Mouse (Mus musculus) CH12.LX (cell line): ENCODE measurements around the gene Dtymk. TPM values are rescaled to one million over a fixed set of nuclear protein-coding genes. Genes with fewer than 3 reads are reported as not detected.

Experiments used
- DNase-seq: peaks from one replicate; pipeline ENCODE4 v3.0.0-alpha.2; 2013; ENCODE audit errors: extremely low read depth
- H3K27ac ChIP-seq: 2 replicates; pipeline ENCODE4 v1.5.1; 2012; ENCODE audit warnings: low read depth, mild to moderate bottlenecking, control low read depth, moderate library complexity; ENCODE audit not compliant: insufficient read depth
- H3K27me3 ChIP-seq: replicated peaks from 2 replicates; pipeline ENCODE3; 2012; ENCODE audit warnings: inconsistent platforms
- H3K36me3 ChIP-seq, 2 experiments: replicated peaks in 1 of 2; 2 replicates each; pipeline versions ENCODE3 to v1.6.1; 2012; ENCODE audit warnings: inconsistent platforms in 1 of 2, low read length in 1 of 2, mild to moderate bottlenecking in 1 of 2, mixed read lengths in 1 of 2, moderate library complexity in 1 of 2; ENCODE audit not compliant: control insufficient read depth in 1 of 2, insufficient read depth in 1 of 2
- H3K4me1 ChIP-seq, 2 experiments: 2 replicates each; pipeline ENCODE4 v1.6.1; 2012; ENCODE audit warnings: inconsistent platforms in 1 of 2, moderate library complexity in 1 of 2; ENCODE audit not compliant: insufficient read depth in 2 of 2, control insufficient read depth in 1 of 2
- H3K4me2 ChIP-seq: 2 replicates; pipeline ENCODE4 v1.6.1; 2012; ENCODE audit warnings: low read depth, mild to moderate bottlenecking, control low read depth; ENCODE audit not compliant: poor library complexity, insufficient read depth, severe bottlenecking
- H3K4me3 ChIP-seq, 3 experiments: fragments of 150-350 bp in 1 of 3; sonication (generic) in 1 of 3; replicated peaks in 1 of 3; 2 replicates each; pipeline versions ENCODE3 to v1.5.1; 2011 to 2012; ENCODE audit warnings: low read depth in 2 of 3, low read length in 2 of 3, mild to moderate bottlenecking in 2 of 3, moderate library complexity in 2 of 3, control low read depth in 1 of 3, improper control_type of control experiment in 1 of 3, inconsistent platforms in 1 of 3, mixed read lengths in 1 of 3; ENCODE audit not compliant: poor library complexity in 1 of 3
- H3K79me2 ChIP-seq: replicated peaks from 2 replicates; pipeline ENCODE4 v1.6.1; 2012; ENCODE audit warnings: mild to moderate bottlenecking, moderate library complexity; ENCODE audit not compliant: control insufficient read depth, poor library complexity, insufficient read depth, severe bottlenecking; ENCODE audit errors: extremely low read depth
- H3K9ac ChIP-seq: 2 replicates; pipeline ENCODE4 v1.6.1; 2012; ENCODE audit warnings: low read depth, mild to moderate bottlenecking, control low read depth, moderate library complexity; ENCODE audit not compliant: insufficient read depth
- H3K9me3 ChIP-seq: replicated peaks from 2 replicates; pipeline ENCODE3; 2012; ENCODE audit warnings: low read length, inconsistent platforms, mixed read lengths
- BHLHE40 ChIP-seq: IDR thresholded peaks from 2 replicates; pipeline ENCODE4 v1.6.1; 2011; ENCODE audit warnings: mild to moderate bottlenecking, low read depth, low read length, improper control_type of control experiment
- CHD1 ChIP-seq: IDR thresholded peaks from 2 replicates; pipeline ENCODE4 v1.6.1; 2012; ENCODE audit warnings: low read depth, low read length, improper control_type of control experiment, inconsistent platforms
- CHD2 ChIP-seq: IDR thresholded peaks from 2 replicates; pipeline ENCODE4 v1.6.1; 2011; ENCODE audit warnings: low read length, improper control_type of control experiment
- CTCF ChIP-seq, 2 experiments: IDR thresholded peaks in 1 of 2; conservative IDR thresholded peaks in 1 of 2; 2 replicates each; pipeline ENCODE4 v1.5.1; 2011 to 2012; ENCODE audit warnings: low read depth in 2 of 2, low read length in 2 of 2, improper control_type of control experiment in 1 of 2, inconsistent platforms in 1 of 2, mild to moderate bottlenecking in 1 of 2, moderate library complexity in 1 of 2
- E2F4 ChIP-seq: IDR thresholded peaks from 2 replicates; pipeline ENCODE4 v1.6.1; 2011; ENCODE audit warnings: low read depth, low read length, improper control_type of control experiment; ENCODE audit not compliant: insufficient replicate concordance
- ELF1 ChIP-seq: IDR thresholded peaks from 2 replicates; pipeline ENCODE4 v1.6.1; 2014; ENCODE audit warnings: low read depth, mild to moderate bottlenecking, inconsistent platforms, low read length, improper control_type of control experiment
- EP300 ChIP-seq: IDR thresholded peaks from 2 replicates; pipeline ENCODE4 v1.6.1; 2011; ENCODE audit warnings: low read length, improper control_type of control experiment
- ETS1 ChIP-seq: conservative IDR thresholded peaks from 2 replicates; pipeline ENCODE4 v1.6.1; 2012; ENCODE audit warnings: low read depth, mild to moderate bottlenecking, inconsistent platforms, low read length, improper control_type of control experiment, moderate library complexity
- GABPA ChIP-seq: IDR thresholded peaks from 2 replicates; pipeline ENCODE4 v1.6.1; 2012; ENCODE audit warnings: low read depth, low read length, improper control_type of control experiment, inconsistent platforms; ENCODE audit not compliant: insufficient replicate concordance
- HCFC1 ChIP-seq: IDR thresholded peaks from 2 replicates; pipeline ENCODE4 v1.6.1; 2012; ENCODE audit warnings: low read depth, mild to moderate bottlenecking, inconsistent platforms, low read length, improper control_type of control experiment
- IRF4 ChIP-seq: IDR thresholded peaks from 2 replicates; pipeline ENCODE4 v1.6.1; 2014; ENCODE audit warnings: low read depth, mild to moderate bottlenecking, inconsistent platforms, low read length, improper control_type of control experiment
- JUN ChIP-seq: IDR thresholded peaks from 2 replicates; pipeline ENCODE4 v1.6.1; 2011; ENCODE audit warnings: low read depth, mild to moderate bottlenecking, low read length, improper control_type of control experiment, moderate library complexity; ENCODE audit not compliant: insufficient read depth
- JUND ChIP-seq: conservative IDR thresholded peaks from 2 replicates; pipeline ENCODE4 v1.6.1; 2011; ENCODE audit warnings: low read depth, low read length, improper control_type of control experiment
- KAT2A ChIP-seq: IDR thresholded peaks from 2 replicates; pipeline ENCODE4 v1.6.1; 2012; ENCODE audit warnings: low read length, improper control_type of control experiment, inconsistent platforms; ENCODE audit not compliant: insufficient replicate concordance
- MAFK ChIP-seq: IDR thresholded peaks from 2 replicates; pipeline ENCODE4 v1.6.1; 2011; ENCODE audit warnings: low read length, improper control_type of control experiment; ENCODE audit not compliant: insufficient replicate concordance
- MAX ChIP-seq: IDR thresholded peaks from 2 replicates; pipeline ENCODE4 v1.6.1; 2011; ENCODE audit warnings: low read length, improper control_type of control experiment
- MAZ ChIP-seq: IDR thresholded peaks from 2 replicates; pipeline ENCODE4 v1.6.1; 2012; ENCODE audit warnings: low read depth, mild to moderate bottlenecking, inconsistent platforms, low read length, improper control_type of control experiment, moderate library complexity
- MEF2A ChIP-seq: IDR thresholded peaks from 2 replicates; pipeline ENCODE4 v1.6.1; 2014; ENCODE audit warnings: low read depth, mild to moderate bottlenecking, inconsistent platforms, low read length, improper control_type of control experiment, borderline replicate concordance
- MXI1 ChIP-seq: IDR thresholded peaks from 2 replicates; pipeline ENCODE4 v1.6.1; 2011; ENCODE audit warnings: mild to moderate bottlenecking, low read depth, low read length, improper control_type of control experiment
- MYC ChIP-seq: IDR thresholded peaks from 2 replicates; pipeline ENCODE4 v1.6.1; 2011; ENCODE audit warnings: low read depth, mild to moderate bottlenecking, improper control_type of control experiment, low read length
- NELFE ChIP-seq: IDR thresholded peaks from 2 replicates; pipeline ENCODE4 v1.6.1; 2011; ENCODE audit warnings: low read depth, low read length, improper control_type of control experiment
- NRF1 ChIP-seq: IDR thresholded peaks from 2 replicates; pipeline ENCODE4 v1.6.1; 2014; ENCODE audit warnings: low read depth, mild to moderate bottlenecking, inconsistent platforms, low read length, improper control_type of control experiment, moderate library complexity
- PAX5 ChIP-seq: IDR thresholded peaks from 2 replicates; pipeline ENCODE4 v1.6.1; 2012; ENCODE audit warnings: low read length, inconsistent platforms, mixed read lengths
- POLR2A ChIP-seq: IDR thresholded peaks from 2 replicates; pipeline ENCODE4 v1.6.1; 2011; ENCODE audit warnings: low read depth, mild to moderate bottlenecking, improper control_type of control experiment, low read length
- POLR2AphosphoS2 ChIP-seq: IDR thresholded peaks from 2 replicates; pipeline ENCODE4 v1.6.1; 2011; ENCODE audit warnings: low read depth, low read length, improper control_type of control experiment
- RAD21 ChIP-seq: IDR thresholded peaks from 2 replicates; pipeline ENCODE4 v1.6.1; 2011; ENCODE audit warnings: low read depth, mild to moderate bottlenecking, low read length, improper control_type of control experiment, moderate library complexity
- RCOR1 ChIP-seq: conservative IDR thresholded peaks from 2 replicates; pipeline ENCODE4 v1.6.1; 2012; ENCODE audit warnings: low read depth, mild to moderate bottlenecking, inconsistent platforms, low read length, improper control_type of control experiment
- SIN3A ChIP-seq: IDR thresholded peaks from 2 replicates; pipeline ENCODE4 v1.6.1; 2012; ENCODE audit warnings: low read length, improper control_type of control experiment, inconsistent platforms
- SMC3 ChIP-seq: IDR thresholded peaks from 2 replicates; pipeline ENCODE4 v1.6.1; 2011; ENCODE audit warnings: low read depth, low read length, improper control_type of control experiment
- TBP ChIP-seq: conservative IDR thresholded peaks from 2 replicates; pipeline ENCODE4 v1.6.1; 2011; ENCODE audit warnings: low read depth, low read length, improper control_type of control experiment
- TCF12 ChIP-seq: IDR thresholded peaks from 2 replicates; pipeline ENCODE4 v1.6.1; 2014; ENCODE audit warnings: low read depth, mild to moderate bottlenecking, inconsistent platforms, low read length, improper control_type of control experiment
- UBTF ChIP-seq: IDR thresholded peaks from 2 replicates; pipeline ENCODE4 v1.6.1; 2012; ENCODE audit warnings: low read depth, mild to moderate bottlenecking, inconsistent platforms, low read length, improper control_type of control experiment, moderate library complexity
- USF1 ChIP-seq: IDR thresholded peaks from 2 replicates; pipeline ENCODE4 v1.6.1; 2014; ENCODE audit warnings: low read depth, mild to moderate bottlenecking, inconsistent platforms, low read length, improper control_type of control experiment
- USF2 ChIP-seq: conservative IDR thresholded peaks from 2 replicates; pipeline ENCODE4 v1.6.1; 2011; ENCODE audit warnings: low read depth, low read length, improper control_type of control experiment
- ZC3H11A ChIP-seq: IDR thresholded peaks from 2 replicates; pipeline ENCODE4 v1.6.1; 2012; ENCODE audit warnings: low read depth, mild to moderate bottlenecking, inconsistent platforms, low read length, improper control_type of control experiment
- ZKSCAN1 ChIP-seq: IDR thresholded peaks from 2 replicates; pipeline ENCODE4 v1.6.1; 2012; ENCODE audit warnings: low read depth, inconsistent platforms, low read length, improper control_type of control experiment, borderline replicate concordance
- ZMIZ1 ChIP-seq: IDR thresholded peaks from 2 replicates; pipeline ENCODE4 v1.6.1; 2012; ENCODE audit warnings: low read depth, mild to moderate bottlenecking, inconsistent platforms, low read length, improper control_type of control experiment
- ZNF384 ChIP-seq: IDR thresholded peaks from 2 replicates; pipeline ENCODE4 v1.6.1; 2012; ENCODE audit warnings: low read depth, low read length, improper control_type of control experiment, inconsistent platforms
- dilution Hi-C: fragments of 300-500 bp; cut with MboI; formaldehyde crosslinking; loops from 2 replicates; pipeline ENCODE4 v1.14.3; 2020; ENCODE audit warnings: low sequenced_read_pairs; ENCODE audit not compliant: extremely low pct_unique_long_range_greater_than_20kb, extremely low pct_ligation_motif_present
- in situ Hi-C: fragments of 300-500 bp; cut with MboI; formaldehyde crosslinking; loops from 3 replicates; pipeline ENCODE4 v1.14.3; 2019; ENCODE audit warnings: low sequenced_read_pairs, low pct_ligation_motif_present, low pct_unique_long_range_greater_than_20kb, mixed read lengths
- polyA plus RNA-seq: library from polyadenylated mRNA; unstranded; fragments of >175 nt; gene quantifications from 2 replicates; pipeline ENCODE4 v1.2.1, GENCODE M21; 2012; ENCODE audit warnings: low read depth; ENCODE audit not compliant: insufficient read length
- total RNA-seq, 2 experiments: library from RNA; depleted of rRNA; stranded (reverse); fragments of 300-350 nt in 1 of 2; fragments of >200 nt in 1 of 2; gene quantifications; 2 replicates each; pipeline ENCODE4 v1.2.3; 2012 to 2014

The Dtymk gene
- 168 and 204 TPM in 2 replicates for total RNA-seq (2012; rRNA removed)
- total RNA-seq (2014; rRNA removed), result 278 and 286 TPM in 2 replicates
- polyA plus RNA-seq, result 196 TPM in 2 replicates

DNA sequence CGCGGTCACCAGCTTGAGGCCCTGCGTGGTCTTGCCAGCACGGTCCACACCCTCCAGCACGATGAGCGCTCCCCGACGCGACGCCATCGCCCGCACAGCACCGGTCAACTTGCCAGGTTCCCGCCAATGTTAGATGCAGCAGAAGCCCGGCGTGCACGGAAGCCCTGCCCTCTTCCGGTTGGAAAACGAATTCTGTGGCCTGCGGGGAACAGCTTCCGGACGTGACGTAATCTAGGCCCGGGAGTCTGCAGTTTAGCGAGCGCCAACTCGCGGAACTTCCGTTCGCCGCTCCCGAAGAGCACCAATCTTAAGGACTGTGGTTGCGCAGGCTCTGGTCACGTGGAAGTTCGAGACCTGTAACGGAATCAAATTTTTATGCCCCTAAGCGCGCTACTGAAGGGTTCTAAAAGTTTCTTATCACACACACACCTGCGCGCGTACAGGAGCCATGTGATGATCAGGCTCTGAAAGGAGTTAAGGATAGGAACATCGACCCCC is at the start of gene Dtymk:
Gene Dtymk, minus strand, starts transcription at position 194 of the 498 bp plus-strand sequence.
- Histone ChIP-seq H3K4me2 (peak within 1 kb of the TSS; percentile 99), H3K27ac (peak within 1 kb of the TSS; percentile 73), H3K4me3 (peak within 1 kb of the TSS; percentile 80 to 99 (median 84)), H3K27me3 (no peaks in the 10 kb centered on the region), H3K9ac (peak within 1 kb of the TSS; percentile 87), H3K36me3 (peaks cover 28 to 53% of the 10 kb centered on the region in 2 experiments), H3K79me2 (peaks cover 34% of the 10 kb centered on the region), H3K4me1 (peaks cover 12 to 58% of the 10 kb centered on the region in 2 experiments; a peak in 3 of 4 replicates), H3K9me3 (no peaks in the 10 kb centered on the region)
- dilution Hi-C loops (no loop called here), in situ Hi-C loops (no loop called here)
- TF ChIP-seq ELF1 (peak; percentile 95), USF1 (peak; percentile 82), TCF12 (peak; percentile 84), MYC (peak; percentile 96), PAX5 (no peak), CTCF (conservative IDR thresholded peaks at IDR 0.05 in 1 of 2, IDR thresholded peaks at IDR 0.05 in 1 of 2; ENCODE audit: low read depth in 2 of 2, low read length in 2 of 2) (peak in 1 of 2 experiments; percentile 16; a peak in 1 of 4 replicates), JUND (peak; percentile 45; the same call in 1 of the 2 replicates), JUN (peak; percentile 63), MAX (peak; percentile 95), ZMIZ1 (peak; percentile 48; the same call in 1 of the 2 replicates), TBP (peak; percentile 84), USF2 (peak; percentile 63), UBTF (no peak), MXI1 (peak; percentile 93), HCFC1 (peak; percentile 86), POLR2A (peak; percentile 85), POLR2AphosphoS2 (peak; percentile 53; the same call in 1 of the 2 replicates), MAZ (0 out of 2 replicates have a peak, but pooled peaks have one; percentile 34), RAD21 (no peak), ZNF384 (no peak), MAFK (no peak), RCOR1 (no peak), ZKSCAN1 (no peak), SIN3A (peak; percentile 84), ETS1 (peak; percentile 74; the same call in 1 of the 2 replicates), SMC3 (no peak), KAT2A (peak; percentile 84), CHD1 (no peak), GABPA (no peak; the same call in 1 of the 2 replicates), NRF1 (peak; percentile 75), IRF4 (peak; percentile 78), E2F4 (peak; percentile 94), NELFE (peak; percentile 86), BHLHE40 (peak; percentile 94), CHD2 (no peak), ZC3H11A (no peak), EP300 (no peak), MEF2A (peak; percentile 66; the same call in 1 of the 2 replicates)
- peak; percentile 97 for DNase-seq
